Mouse (Mus musculus) adrenal gland, adult (tissue): ENCODE results near the gene Gm49661.

Source experiments
- DNase-seq, 2 experiments: peaks; one replicate each; pipeline ENCODE4 v3.0.0; 2022 to 2023; ENCODE audit warnings: low spot score in 1 of 2; ENCODE audit not compliant: inconsistent age in 2 of 2

The Gm49661 gene

DNA sequence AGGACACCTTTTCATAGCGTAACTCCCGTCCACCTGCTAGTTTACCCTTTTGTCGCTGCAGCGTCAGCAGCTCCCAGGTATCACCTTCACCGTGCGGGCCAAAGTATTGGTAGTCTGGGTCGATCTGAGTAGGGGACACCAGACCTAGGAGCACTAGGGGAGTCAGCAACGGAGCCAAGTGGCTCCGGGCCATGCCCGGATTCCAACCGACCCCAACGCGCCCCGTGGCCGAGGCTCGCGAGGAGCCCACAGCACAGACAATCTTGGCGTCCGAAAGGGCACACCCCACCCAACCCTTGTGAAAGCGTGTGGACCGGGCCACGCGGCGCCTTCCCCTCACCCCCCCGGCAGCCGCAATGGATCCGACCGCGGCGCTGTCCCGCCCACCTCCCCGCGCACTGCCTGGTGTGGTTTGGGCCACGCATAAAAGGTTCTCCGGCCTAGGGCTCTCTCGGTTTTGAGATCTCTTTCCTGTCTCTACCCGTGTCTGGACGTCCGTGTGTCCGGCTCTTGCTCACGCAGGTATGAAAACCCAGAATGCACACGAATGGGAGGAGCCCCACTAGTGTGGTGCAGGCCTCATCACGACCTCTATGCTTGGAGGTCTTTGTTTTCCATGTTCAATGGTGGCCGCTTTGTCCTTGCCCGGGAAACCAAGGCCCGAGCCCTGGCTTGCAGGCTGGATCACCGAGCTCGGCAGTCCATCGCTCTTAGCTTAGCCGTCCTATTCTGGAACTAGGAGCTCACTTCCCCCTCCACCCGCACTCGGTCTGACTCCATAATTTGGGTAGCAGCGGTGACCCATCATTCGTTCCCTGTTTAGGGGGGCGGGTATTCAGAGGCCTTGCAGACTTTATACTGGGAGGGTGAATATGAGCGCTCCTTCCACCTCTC is at the start of gene Gm49661, which contains the start of the genes Prdx2 and Rnaseh2a:
Gene Gm49661 (minus strand): TSS at position 193 of the 894 bp plus-strand sequence.
Gene Prdx2 (plus strand): TSS at position 347 of the 894 bp plus-strand sequence.
Gene Rnaseh2a (minus strand): TSS at position 527 of the 894 bp plus-strand sequence.
- peak; percentile 83 to 95 for DNase-seq

GRCm38 (mm10) chr8:85017209-85017608 is 48.0 kb upstream of the Gm49661 start:
- peak in 1 of 2 experiments; percentile 20 for DNase-seq

DNA sequence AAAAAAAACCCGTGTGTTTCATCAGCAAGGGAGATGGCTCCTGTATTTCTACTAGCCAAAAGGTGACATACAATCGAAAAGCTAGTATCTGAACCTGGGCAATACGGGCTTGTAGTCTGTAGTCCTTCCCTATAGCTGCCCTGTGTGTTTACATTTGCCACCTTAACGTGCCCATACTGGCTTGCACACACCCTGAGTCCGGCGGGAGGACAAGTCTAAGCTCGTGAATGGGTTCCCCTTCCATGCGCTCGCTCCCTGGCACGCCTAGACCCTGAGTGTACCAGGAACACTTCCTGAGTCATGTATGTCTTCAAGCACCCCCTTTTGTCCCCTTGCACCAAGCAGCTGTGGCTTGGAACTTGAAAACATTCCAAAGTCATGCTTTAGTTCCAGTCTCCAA is 47.5 kb upstream of the Gm49661 start:
- DNase-seq, result peak in 1 of 2 experiments; percentile 18

GRCm38 (mm10) chr8:85014431-85014830 is 45.2 kb upstream of the Gm49661 start, which contains the start of gene Best2:
Gene Best2, minus strand, starts transcription at chr8:85014531.
- no peak for DNase-seq

- DNase-seq, result peak; percentile 74 to 89
Measured at GRCm38 (mm10) chr8:85013230-85013840, 44.1 kb upstream of the Gm49661 start.

DNA sequence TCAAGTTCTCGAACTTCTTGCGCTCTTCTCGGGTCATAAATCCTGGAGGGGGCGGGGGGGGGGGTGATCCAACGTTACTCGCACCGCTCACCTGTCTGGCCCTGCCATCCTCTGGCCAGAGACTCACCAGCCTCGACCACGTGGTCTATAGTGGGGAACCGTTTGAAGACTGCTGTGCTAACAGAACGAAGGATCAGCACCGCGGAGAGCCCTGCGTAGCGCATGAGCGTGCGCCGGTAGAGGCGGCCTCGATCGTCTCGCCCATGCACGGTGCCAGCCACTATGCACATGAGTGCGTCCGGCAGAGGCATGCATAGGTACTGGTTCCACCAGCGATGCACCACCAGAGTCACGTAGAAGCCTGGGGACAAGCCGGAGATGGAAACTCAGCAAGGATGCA is 42.0 kb upstream of the Gm49661 start:
- peak in 1 of 2 experiments; percentile 17 for DNase-seq

DNA sequence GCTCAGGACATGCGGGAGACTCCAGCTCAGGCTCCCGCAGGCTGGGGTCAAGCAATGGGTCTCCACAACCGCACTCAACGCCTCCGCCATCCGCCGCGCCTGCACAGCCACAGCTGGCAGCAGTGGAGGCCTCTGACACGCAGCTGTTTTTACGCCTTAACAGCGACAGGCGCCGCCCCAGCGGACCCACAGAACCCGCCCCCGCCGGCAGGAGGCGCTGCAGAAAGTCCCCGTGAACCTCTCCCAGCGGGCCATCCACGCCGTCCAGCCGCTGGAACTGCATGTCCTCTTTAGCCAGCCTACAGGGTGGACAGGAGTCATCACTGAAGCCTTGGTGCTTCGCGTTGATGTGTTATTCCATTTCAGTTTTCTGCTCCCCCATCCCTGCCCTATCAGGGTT is 38.5 kb upstream of the Gm49661 start:
- DNase-seq, result peak in 1 of 2 experiments; percentile 70

GRCm38 (mm10) chr8:84997649-84998295 is 28.5 kb upstream of the Gm49661 start:
- DNase-seq, result peak; percentile 89 to 96

GRCm38 (mm10) chr8:84996978-84997377 is 27.7 kb upstream of the Gm49661 start:
- DNase-seq, result peak in 1 of 2 experiments; percentile 22

GRCm38 (mm10) chr8:84995680-84996079 is 26.4 kb upstream of the Gm49661 start:
- peak in 1 of 2 experiments; percentile 20 for DNase-seq

DNA sequence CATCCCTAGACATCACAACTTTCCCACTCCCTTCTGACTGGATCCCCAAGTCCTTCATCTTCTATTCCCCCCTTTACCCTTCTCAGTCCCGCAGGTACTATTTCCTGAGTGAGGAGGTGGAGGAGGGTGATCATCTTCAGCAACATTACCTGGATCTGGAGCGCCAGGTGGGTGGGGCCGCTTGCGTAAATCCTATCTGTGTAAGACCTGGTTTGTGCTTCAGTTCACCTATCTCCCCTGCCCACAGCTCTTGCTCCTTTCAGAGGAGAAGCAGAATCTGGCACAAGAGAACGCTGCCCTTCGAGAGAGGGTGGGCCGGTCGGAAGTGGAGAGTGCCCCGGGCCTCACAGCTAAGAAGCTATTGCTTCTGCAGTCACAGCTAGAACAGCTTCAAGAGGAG is 25.1 kb upstream of the Gm49661 start:
- no peak for DNase-seq

- DNase-seq, result peak in 1 of 2 experiments; percentile 70
Measured at GRCm38 (mm10) chr8:84990836-84991235, 21.6 kb upstream of the Gm49661 start.

- peak; percentile 97 to 99 for DNase-seq
Measured at GRCm38 (mm10) chr8:84990349-84990748, 21.1 kb upstream of the Gm49661 start, which contains the start of gene Hook2. Gene Hook2, plus strand, starts transcription at chr8:84990603.

DNA sequence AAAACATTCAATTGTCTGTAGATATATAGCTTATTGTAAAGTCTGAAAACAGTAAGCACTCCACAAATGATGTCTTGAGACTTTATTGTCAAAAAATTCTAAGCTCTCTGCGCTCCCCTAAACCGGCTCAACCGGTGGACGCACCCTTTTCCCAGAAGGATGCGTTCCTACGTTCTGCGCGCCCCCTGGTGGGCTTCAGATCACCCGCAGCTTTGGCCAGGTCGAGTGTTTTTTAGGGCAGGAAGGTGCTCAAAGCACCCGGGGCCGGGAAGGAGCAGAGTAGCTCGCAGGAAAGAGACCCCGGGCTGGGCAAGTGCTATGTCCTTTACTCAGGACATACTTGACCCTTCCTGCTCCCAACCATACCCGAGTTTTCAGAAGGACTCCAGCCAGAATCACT is 20.6 kb upstream of the Gm49661 start:
- peak; percentile 93 to 98 for DNase-seq

- peak; percentile 66 to 81 for DNase-seq
Measured at GRCm38 (mm10) chr8:84989311-84989731, 20.1 kb upstream of the Gm49661 start.

DNA sequence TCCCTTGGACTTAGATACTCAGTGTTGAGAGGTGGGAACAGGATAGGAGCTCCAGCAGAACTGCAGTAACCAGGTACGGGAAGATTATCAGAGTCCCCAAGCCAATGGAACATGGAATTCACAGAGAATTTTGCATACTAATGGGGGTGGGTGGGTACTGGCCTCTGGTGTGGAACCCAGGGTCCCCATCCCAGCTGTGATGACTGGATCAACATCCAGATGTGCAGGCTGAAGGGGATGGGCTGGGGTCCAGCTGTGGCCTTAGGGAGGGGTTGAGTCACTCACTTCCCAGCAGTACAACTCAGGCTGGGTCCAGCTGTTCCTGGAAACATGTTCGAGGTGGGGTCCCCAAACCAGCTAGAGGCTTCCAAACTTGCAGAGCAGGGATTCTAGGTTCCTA is 18.7 kb upstream of the Gm49661 start:
- DNase-seq, result peak in 1 of 2 experiments; percentile 29

GRCm38 (mm10) chr8:84987388-84987787 is 18.2 kb upstream of the Gm49661 start:
- DNase-seq, result no peak

GRCm38 (mm10) chr8:84986379-84986945 is 17.2 kb upstream of the Gm49661 start:
- no peak for DNase-seq

GRCm38 (mm10) chr8:84985684-84986378 is 16.6 kb upstream of the Gm49661 start:
- DNase-seq, result peak; percentile 94 to 98

DNA sequence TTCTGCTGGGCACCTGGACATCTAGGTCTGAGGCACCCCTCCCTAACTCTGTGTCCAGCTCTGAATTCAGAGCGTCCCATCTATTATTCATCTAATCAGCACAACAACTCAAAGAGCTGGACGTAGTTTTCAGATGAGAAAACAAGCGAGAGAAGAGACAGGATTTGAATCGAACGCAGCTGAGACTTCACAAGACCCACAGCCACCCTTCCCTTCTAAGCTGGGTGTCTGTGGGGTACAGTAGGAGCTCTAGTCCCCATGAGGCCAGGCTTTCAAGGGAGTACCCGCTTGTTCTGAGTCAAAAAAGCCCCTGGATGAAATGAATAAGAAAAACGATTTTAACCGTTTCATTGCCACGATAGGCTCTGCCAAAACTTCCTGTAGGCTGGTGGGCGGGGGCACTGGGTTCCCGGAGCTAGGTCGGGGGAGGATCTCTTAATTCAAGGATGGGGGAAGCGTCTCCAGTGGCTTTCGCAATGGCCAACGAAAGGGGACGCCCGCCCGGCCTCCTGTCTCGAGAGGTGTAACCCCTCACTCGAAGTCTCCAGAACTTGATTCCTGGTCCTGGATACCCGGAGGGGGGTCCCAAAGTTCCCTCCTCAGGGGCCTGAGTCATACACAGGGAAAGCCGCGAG is 15.9 kb upstream of the Gm49661 start:
- no peak for DNase-seq
